Mouse (Mus musculus): Measurements from ENCODE around the gene Rac1.
"Not testable (repeated sequence)": the region's sequence is repeated elsewhere in the genome, so short reads cannot be mapped to it uniquely, and the experiment has no call there.

Rac1 gene

GRCm38 (mm10) chr5:143525454-143526225 is 2.2 kb downstream of the Rac1 start:
- no peak for DNase-seq

- no peak for DNase-seq
Observed at GRCm38 (mm10) chr5:143522882-143523281, 5.0 kb downstream of the Rac1 start.

GRCm38 (mm10) chr5:143520415-143520814 is 7.4 kb downstream of the Rac1 start:
- no peak for DNase-seq

- DNase-seq: no peak
Observed at GRCm38 (mm10) chr5:143518045-143518591, 9.7 kb downstream of the Rac1 start.

- DNase-seq: no peak
Observed at GRCm38 (mm10) chr5:143517436-143517835, 10.4 kb downstream of the Rac1 start.

- DNase-seq: no peak
Observed at GRCm38 (mm10) chr5:143517005-143517404, 10.8 kb downstream of the Rac1 start.

GRCm38 (mm10) chr5:143514878-143515277 is 13.0 kb downstream of the Rac1 start:
- no peak for DNase-seq

GRCm38 (mm10) chr5:143512305-143512704 is 15.5 kb downstream of the Rac1 start:
- no peak for DNase-seq

- no peak for DNase-seq
Observed at GRCm38 (mm10) chr5:143511577-143511976, 16.3 kb downstream of the Rac1 start.

GRCm38 (mm10) chr5:143509737-143510136 is 18.1 kb downstream of the Rac1 start:
- DNase-seq: no peak

- DNase-seq: no peak
Observed at GRCm38 (mm10) chr5:143509294-143509693, 18.5 kb downstream of the Rac1 start.

- no peak for DNase-seq
Observed at GRCm38 (mm10) chr5:143505545-143505944, 22.3 kb downstream of the Rac1 start.

GRCm38 (mm10) chr5:143505056-143505455 is 22.8 kb downstream of the Rac1 start:
- no peak for DNase-seq

- DNase-seq: peak; percentile 55
Observed at GRCm38 (mm10) chr5:143504453-143504852, 23.4 kb downstream of the Rac1 start.

- no peak for DNase-seq
Observed at GRCm38 (mm10) chr5:143503740-143504139, 24.1 kb downstream of the Rac1 start.

- DNase-seq: no peak
Observed at GRCm38 (mm10) chr5:143502899-143503557, 24.8 kb downstream of the Rac1 start.

- no peak for DNase-seq
Observed at GRCm38 (mm10) chr5:143501649-143502048, 26.2 kb downstream of the Rac1 start.

- DNase-seq: no peak
Observed at GRCm38 (mm10) chr5:143501140-143501539, 26.7 kb downstream of the Rac1 start.

- DNase-seq: not testable (repeated sequence)
Observed at GRCm38 (mm10) chr5:143500711-143501110, 27.1 kb downstream of the Rac1 start.

- DNase-seq: no peak
Observed at GRCm38 (mm10) chr5:143499686-143500085, 28.1 kb downstream of the Rac1 start.

GRCm38 (mm10) chr5:143499197-143499596 is 28.6 kb downstream of the Rac1 start:
- DNase-seq: no peak

- DNase-seq: no peak
Observed at GRCm38 (mm10) chr5:143497451-143497850, 30.4 kb downstream of the Rac1 start.

GRCm38 (mm10) chr5:143495708-143496107 is 32.1 kb downstream of the Rac1 start:
- no peak for DNase-seq

GRCm38 (mm10) chr5:143493163-143493562 is 34.7 kb downstream of the Rac1 start:
- no peak for DNase-seq
